Mouse (Mus musculus) adrenal gland, postnatal 10 days (tissue): ENCODE data around the gene Ucma. TPM values are rescaled to one million over a fixed set of nuclear protein-coding genes. Genes with fewer than 3 reads are reported as not detected.
"Not testable (repeated sequence)": the region's sequence is repeated elsewhere in the genome, so short reads cannot be mapped to it uniquely, and the experiment has no call there.

ENCODE experiments used
- DNase-seq: peaks from one replicate; pipeline ENCODE4 v3.0.0; 2021; ENCODE audit warnings: mixed read lengths
- long read RNA-seq, 2 experiments: library from polyadenylated mRNA; stranded (forward); transcript quantifications; one replicate each; pipeline ENCODE4 v2.0.0; 2021
- total RNA-seq, 2 experiments: library from RNA; stranded (reverse); gene quantifications; 2 replicates each; pipeline ENCODE4 v1.2.3; 2021

Ucma gene
- not detected for total RNA-seq
- long read RNA-seq, experiment 1: 0 reads
- long read RNA-seq, experiment 2: 0 reads

DNA sequence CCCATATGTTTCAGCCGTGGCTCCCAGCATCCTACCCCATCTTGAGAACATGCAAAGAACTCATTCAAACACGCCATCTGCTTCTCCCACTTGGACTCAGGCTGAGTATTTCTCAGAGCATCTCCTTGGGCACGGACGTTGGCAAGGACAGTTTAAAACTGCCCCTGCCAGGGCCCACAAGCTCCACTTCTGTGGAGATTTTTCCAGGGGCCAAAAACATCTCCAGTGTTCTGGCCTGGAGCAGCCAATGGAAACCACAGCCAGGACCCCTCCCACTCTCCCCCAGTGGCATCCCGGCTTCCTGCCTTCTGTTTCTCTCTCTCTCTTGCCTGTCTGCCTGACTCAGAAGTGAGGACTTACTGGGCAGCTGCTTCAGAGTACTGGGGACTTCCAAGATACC lies at the start of gene Ucma:
Ucma (plus strand) TSS at position 316 of the 400 bp plus-strand sequence.
- DNase-seq: no peak

DNA sequence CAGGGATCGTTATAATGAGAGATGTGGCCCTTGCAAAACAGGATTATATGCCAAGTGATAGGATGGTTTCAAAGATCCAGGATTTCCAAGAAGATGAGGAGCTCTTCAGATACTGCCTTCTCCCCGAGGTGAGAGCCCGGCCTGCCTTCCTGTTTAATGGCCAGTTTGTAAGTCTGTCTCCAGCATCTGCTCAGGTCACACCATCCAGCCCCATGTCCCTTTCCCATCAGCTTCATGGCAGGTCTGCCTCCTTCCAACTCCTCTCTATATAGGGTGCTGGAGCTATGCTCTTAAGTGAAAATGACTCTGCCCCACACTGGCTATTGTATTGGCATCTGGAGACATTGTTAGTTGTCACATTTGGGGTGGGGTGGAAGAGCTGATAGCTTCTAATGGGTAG lies 48.5 kb upstream of the Ucma start:
- no peak for DNase-seq

DNA sequence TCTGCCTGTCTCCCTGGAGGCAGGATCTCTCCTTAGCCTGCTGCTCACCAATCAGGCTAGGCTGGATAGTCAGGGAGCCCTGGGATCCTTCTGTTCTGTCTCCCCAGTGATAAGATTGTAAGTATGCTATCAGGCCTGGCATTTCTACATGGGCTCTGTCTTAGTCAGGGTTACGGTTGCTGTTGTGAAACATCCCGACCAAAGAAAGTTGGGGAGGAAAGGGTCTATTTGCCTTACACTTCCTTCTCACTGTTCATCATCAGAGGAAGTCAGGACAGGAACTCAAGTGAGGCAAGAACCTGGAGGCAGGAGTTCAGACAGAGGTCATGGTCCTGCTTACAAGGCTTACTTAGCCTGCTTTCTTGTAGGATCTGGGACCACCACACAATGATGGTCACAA lies 46.7 kb upstream of the Ucma start:
- no peak for DNase-seq

DNA sequence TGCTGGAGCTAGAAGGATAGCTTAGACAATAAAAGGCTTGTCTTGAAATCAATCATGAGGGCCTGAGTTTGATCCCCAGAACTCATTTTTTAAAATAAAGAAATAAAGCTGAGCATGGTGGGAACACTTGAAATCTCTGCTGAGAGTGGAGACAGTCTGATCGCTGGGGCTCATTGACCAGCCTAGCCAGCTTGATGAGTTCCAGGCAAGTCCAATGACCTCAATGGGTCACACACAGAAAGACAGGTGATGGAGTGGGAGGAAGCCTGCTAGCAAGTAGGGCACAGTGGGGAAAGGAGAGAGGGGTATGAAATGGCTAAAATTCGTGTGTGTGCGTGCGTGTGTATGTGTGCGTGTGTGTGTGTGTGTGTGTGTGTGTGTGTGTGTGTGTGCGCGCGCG lies 41.4 kb upstream of the Ucma start:
- no peak for DNase-seq

DNA sequence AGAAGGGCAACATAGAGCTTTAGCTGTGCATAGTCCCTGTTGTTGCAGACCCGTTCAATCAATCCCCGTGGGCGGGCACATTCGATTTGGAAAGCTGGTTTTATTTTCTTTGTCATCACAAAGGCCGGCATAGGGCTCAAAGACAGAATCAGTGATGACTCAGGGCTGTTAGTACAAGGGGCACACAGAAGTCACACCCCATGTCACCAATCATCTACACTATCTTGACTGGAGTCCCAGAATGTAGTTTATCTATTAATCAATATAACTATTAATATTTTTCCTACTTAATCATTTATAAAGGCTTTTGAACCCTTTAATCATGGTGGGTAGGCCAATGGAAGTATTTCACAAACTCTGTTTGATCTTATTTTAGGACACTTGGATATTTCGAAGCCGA lies 38.0 kb upstream of the Ucma start:
- DNase-seq: no peak

GRCm38 (mm10) chr2:4940861-4941260 lies 35.1 kb upstream of the Ucma start:
- no peak for DNase-seq

GRCm38 (mm10) chr2:4949691-4950090 lies 26.2 kb upstream of the Ucma start:
- not testable (repeated sequence) for DNase-seq

GRCm38 (mm10) chr2:4950986-4951385 lies 24.9 kb upstream of the Ucma start:
- no peak for DNase-seq

DNA sequence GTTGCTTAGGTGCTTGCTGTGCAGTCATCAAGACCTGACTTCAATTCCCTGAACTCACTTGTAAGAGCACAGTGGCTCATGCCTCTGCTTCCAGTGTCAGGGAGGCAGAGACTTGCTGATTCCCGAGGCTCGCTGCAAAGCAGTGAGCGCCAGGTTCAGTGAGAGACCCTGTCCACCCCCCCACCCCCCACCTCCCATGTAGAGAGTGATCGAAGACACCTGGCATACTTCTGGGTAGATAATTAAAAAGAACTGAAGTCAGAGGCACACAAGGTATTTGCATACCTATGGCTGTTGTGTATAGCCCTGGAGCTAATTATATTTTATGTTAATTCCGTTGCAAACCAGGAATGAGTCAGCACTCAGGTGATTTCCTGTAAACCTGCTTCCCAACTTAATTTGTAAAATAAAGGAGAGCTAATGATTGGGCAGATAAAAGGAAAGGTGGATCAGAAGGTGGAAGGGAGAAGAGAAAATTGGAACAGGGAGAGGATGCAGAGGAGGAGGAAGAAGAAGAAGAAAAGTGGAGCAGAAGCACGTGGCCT lies 21.6 kb upstream of the Ucma start:
- no peak for DNase-seq

DNA sequence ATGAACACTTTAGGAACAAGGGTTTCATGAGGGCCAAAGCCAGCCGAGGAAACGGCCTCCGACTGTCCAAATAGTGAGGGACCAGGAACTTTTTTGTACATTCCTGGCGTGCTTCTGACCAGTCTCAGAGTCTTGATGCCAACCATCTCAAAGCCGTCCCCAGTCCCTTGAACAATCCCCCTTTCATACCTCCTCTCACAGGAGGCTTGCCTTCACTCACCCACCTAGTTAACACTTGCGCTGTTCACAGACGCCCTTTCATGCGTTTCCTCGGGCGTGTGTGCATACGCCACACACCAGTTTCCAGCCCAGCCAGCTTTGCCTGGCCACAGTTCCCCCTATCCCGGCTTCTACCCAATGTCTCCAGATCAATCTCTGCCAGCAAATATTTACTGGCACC lies 17.9 kb upstream of the Ucma start:
- DNase-seq: no peak

GRCm38 (mm10) chr2:4967806-4968205 lies 8.1 kb upstream of the Ucma start:
- DNase-seq: no peak

GRCm38 (mm10) chr2:4969083-4969482 lies 6.8 kb upstream of the Ucma start:
- no peak for DNase-seq

GRCm38 (mm10) chr2:4978091-4978490 lies 2.2 kb downstream of the Ucma start:
- DNase-seq: no peak

GRCm38 (mm10) chr2:4983987-4984386 lies 8.1 kb downstream of the Ucma start:
- no peak for DNase-seq

- no peak for DNase-seq
Measured at GRCm38 (mm10) chr2:4985000-4985399, 9.1 kb downstream of the Ucma start.

DNA sequence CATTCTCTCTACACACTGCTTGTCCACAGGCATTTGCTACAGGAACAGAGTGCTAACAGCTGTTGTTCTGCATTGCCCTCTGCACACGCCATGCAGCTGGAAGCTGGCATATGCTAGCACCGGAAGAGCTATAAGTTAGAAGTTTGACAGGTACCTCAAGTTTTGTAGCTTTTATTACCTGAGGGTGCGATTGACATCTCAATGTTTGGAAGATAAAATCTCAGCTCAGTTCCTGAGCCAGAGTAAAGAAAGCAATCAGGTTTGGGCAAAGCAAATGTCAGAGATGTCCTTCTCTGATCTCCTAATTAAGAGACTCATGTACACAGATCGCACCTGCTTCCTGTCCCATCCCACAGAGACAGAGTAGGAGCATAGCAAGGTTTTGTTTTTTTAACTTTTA lies 10.9 kb downstream of the Ucma start:
- DNase-seq: no peak

DNA sequence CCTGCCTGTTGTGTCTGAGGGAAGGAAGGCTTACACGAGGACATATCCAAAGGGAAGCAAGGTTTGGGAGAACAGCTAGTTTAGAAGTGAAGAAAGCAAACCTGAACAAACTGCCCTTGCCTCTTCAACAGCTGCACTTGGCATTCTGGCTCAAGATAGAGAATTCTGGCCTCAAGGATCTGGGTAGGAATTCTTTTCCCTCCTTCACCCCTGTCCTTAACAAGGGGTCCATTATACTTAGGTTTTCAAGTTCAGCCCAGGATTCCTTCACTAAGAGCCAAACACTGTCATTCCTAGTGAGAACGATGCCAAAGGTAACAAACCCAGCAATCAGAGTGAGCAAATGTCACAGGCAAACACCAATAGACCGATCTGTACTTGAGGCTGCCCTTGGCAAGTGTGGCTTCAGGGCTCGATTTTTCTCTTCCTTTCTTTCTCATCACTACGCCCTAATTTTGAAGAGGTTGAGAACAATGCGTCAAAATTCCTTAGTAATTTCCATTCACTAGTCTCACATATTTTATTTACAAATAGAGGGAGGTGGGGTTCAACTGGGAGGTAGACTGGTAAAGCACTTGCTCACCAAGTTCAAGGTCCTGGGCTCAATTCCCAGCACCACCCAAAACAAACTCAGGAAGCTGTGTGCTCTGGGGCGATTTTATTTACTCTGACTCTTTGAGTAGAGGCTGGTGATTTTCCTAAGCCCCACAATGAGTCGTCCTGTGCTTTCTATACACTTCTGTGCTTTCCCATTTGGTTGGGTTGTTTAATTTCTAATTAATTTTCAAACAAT lies 11.7 kb downstream of the Ucma start:
- no peak for DNase-seq

- DNase-seq: no peak
Measured at GRCm38 (mm10) chr2:4988826-4989424, 13.0 kb downstream of the Ucma start.

DNA sequence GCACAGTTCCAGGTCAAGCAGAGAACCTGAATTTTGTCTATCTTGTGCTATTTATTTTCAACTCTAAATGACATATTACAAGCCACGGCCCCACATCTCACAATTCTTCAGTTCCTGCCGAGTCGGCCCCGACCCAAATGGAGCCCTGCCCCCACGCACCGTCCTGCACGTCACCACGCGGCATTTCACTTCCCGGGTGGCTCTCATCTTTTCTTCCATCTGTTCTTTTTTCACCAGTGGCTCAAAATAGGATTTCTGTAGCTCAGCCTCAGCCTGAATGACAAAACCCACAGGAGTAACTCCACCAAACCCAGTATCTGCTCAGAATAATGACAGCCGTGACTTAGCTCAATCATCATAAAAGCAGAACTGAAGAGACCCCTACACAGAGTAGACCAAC lies 17.7 kb downstream of the Ucma start:
- no peak for DNase-seq

DNA sequence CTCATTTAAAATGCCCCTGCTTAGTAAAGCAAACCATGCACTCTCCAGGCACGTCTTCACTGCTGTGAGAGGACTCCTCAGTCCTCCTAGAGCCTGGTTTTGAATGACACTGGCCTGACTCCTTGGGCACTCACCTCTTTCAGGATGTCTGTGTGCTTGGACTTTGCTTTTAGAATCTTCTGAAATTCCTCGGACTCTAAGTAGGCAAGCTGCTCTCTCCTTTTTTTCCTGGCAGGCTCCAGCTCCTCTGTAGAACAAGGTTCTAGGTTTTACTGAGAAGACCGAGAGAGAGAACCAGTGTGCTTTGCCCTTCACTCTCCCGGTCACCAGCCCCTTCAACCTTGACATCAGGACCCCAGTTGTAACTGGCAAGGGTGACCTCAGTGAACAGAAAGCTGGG lies 18.5 kb downstream of the Ucma start:
- no peak for DNase-seq

DNA sequence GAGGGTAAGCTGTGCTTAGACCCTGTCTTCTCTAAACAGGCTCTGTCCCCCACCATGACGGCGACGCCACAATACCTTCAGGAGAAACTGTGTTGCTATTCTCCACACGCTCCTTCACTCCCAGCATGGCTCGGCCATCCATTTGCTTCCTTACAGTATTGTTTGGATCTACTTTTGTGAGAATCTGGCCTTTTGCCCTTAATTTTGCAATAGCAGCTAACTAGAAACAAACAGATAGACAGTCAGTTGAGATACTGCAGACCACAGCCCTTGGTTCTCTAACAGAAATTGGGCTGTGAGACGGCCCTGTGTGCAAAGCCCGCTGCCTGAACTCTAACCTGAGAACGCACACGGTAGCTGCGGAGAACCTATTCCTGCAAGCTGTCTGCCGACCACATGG lies 19.7 kb downstream of the Ucma start:
- DNase-seq: no peak

- DNase-seq: no peak
Measured at GRCm38 (mm10) chr2:4996421-4996824, 20.5 kb downstream of the Ucma start.

DNA sequence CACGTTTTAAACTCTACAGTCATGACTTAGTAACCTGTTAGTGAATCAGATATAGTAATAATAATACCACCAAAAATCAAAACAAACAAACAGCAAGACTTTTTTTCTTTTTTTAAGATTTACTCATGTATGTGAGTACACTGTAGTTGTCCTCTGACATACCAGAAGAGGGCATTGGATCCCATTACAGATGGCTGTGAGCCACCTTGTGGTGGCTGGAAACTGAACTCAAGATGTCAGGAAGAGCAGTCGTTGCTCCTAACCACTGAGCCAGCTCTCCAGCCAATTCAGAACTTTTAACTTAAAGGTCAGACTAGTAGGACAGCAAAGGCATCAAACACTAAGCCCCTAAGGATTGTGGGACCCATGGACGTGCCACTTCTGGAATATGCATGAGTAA lies 23.0 kb downstream of the Ucma start:
- DNase-seq: no peak

- DNase-seq: no peak
Measured at GRCm38 (mm10) chr2:5001266-5001665, 25.3 kb downstream of the Ucma start.
